Mouse (Mus musculus) c-Kit-positive CD71-positive TER-119-negative erythroid progenitor cells, embryonic 14.5 days (primary cell): ENCODE results near the gene Nutm1.

Source experiments
- DNase-seq: peaks from one replicate; pipeline ENCODE4 v3.0.0-alpha.2; 2013; ENCODE audit warnings: low read depth

Nutm1 gene

DNA sequence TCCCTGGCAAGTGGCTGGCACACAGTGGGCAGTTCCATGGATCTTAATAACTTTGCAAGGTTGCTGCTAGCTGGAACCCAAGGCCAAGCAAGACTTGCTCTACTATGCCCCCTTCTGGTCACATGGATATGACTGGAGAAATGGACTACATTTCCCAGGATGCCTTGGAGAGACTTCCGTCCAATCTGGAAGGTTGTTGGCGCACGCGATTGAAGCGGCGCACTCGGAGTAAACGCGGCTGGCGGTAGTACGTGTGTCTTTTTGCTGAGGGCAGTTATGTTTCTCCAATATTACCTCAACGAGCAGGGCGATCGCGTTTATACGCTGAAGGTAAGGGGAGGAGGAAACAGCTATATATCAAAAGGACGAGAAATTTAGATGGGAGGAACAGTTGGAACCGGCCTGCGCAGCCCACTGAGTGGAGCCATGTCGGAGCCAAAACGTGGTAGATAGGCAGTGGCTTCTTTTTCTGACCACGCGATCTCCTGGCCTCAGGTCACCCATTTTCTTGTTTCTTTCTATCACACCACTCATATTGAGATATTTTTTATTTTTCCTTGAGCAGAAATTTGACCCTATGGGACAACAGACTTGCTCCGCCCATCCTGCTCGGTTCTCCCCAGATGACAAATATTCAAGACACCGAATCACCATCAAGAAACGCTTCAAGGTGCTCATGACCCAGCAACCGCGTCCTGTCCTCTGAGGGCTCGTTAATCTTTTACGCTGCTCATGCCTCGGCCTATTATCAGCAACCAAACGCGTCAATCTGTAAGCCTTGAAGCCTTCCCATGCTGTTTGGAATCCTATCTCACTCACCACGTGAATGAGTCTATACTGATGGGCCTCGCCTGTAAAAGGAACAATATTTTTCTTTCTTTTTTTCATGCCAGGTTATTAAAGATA, 2.9 kb upstream of the Nutm1 start, which contains the start of gene Nop10:
TSS of gene Nop10 (plus strand) at position 179 of the 906 bp plus-strand sequence.
- DNase-seq, result peak; percentile 90

DNA sequence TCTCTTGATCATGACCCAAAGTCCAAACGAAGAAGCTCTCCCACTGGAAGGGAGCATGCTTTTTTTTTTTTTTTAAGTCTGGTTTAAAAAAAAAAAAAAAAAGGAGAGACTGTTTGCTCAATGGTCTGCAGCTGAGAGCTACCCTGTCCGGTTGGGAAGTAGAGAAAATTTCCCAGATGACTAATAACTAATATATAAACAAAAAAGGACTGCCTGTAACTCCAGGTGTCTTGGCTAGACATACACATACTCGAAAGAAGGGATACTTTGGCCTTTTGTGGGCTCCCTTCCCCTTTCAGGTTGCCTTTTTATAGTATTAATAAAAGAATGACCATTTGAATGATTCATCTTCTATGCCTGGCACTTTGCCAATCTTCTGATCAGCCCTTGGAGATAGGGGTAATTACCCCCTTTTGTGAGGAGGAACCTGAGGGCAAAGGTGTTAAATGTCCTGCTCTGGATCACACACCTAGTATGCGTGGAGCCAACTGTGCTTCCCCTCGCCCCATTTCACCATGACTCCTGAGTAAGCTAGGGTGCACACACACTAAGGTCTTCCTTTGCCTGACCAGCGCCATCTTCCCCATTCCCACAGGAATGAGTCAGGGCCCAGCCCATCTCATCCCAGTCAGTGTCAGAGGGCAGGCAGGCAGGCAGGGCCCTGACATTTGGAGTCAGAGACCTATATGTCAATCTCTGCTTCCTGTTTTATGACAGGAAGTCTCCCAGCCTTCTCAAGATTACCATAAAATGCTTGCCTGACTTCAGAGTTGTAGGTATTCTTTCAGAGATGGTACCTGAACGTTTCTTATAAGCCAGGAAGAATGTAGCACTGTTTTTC, 4.2 kb downstream of the Nutm1 start:
- DNase-seq, result no peak

DNA sequence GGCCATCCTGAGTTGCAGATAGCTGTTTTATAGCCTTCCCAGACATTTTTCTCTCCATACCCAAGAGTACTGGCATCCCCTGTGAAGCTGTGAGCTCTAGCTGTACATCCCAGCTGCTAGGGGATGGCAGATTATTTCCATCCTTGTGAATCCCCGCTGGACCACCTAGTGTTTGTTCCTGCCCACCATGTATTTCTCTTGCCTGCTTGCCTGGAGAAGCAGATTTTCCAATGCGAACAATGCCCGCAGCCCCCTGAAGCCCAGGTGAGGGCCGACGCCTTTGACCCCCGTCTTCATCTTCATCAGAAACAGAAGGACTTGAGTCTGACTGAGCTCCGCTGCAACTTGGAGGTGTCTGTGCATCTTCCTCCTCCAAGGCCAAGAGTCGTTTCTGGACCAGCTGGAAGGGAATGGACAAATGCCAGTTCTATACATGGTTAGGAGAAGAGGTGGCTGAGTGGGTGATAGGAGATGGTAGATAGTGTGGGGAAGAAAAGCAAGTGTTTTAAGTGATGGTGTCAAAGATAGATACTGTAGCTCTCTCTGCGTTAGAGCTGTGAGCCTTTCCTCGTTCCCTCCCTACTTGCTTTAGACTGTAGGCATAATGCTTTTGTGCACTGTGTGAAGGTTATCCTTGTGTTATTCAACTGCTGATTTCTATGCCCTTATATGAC, 9.2 kb downstream of the Nutm1 start:
- DNase-seq, result no peak

DNA sequence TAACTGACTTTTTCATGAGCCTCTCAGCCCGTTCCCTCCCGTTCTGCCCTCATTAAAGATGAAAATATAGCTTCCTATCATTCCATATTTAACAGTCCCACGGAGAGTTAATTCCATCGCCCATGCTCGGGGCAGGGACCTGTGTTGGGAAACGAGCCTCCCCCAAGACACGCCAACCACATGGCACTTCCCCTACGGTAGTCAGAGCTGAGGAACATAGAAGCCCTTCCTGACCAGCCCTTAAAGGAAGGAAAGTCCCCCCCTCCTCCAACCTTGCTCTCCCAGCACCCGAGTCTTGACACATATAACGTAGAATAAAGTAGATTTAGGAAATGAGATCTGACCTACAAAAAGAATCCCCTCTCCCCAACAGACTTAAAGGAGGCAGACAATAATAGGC, 11.8 kb downstream of the Nutm1 start:
- DNase-seq, result no peak

DNA sequence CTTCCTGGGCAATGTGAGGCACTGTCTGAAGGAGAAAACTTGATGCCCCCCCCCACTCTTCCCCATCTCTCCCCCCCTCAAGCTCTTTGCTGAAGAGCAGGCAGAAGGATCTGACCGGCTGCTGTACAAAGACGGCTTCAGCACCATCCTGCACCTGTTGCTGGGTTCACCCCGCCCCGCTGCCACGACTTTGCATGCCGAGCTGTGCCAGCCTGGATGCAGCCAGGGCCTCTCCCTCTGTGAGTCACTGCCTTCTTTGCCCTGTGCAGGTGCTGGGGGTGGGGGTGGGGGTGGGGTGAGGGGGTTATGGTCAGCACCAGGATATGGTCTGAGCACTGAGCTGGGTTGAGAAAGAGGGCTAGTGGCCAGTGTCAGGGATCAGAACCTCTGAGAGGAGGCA, 12.9 kb downstream of the Nutm1 start:
- DNase-seq, result no peak

DNA sequence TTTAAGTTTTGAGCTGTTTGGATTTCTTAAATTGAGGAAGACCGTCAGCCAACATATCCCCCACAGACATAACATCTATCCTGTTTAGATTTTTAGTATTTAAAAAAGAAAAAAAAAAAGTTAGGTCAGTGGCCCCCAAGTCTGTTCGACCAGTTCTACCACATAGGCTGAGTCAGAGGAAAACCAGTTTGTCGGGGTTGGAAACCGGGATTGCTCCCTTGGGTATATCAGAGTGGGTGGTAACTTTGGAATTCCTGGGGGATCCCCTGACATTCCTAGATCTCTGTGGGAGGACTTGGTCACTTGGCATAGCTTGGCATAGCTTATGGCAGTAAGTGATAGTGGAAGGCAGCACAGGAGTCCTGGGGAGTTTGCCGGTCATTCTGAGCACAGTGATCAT, 13.8 kb downstream of the Nutm1 start:
- no peak for DNase-seq

DNA sequence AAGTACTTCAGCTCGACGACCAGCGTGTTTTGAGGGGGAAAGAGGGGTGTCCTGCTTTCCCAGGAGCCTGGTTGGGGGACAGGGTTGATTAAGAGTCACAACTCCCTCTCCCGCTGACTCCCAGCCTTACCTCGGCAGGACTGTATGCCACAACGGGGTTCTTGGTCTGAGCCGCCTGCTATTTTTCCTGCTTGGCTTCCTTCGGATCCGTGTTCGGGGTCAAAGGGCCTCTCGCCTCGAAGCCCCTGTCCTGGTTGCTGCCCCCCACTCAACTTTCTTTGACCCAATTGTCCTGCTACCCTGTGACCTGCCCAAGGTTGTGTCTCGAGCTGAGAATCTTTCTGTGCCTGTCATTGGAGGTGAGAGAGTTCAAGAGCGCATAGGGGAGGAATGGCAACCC, 17.3 kb downstream of the Nutm1 start:
- no peak for DNase-seq

DNA sequence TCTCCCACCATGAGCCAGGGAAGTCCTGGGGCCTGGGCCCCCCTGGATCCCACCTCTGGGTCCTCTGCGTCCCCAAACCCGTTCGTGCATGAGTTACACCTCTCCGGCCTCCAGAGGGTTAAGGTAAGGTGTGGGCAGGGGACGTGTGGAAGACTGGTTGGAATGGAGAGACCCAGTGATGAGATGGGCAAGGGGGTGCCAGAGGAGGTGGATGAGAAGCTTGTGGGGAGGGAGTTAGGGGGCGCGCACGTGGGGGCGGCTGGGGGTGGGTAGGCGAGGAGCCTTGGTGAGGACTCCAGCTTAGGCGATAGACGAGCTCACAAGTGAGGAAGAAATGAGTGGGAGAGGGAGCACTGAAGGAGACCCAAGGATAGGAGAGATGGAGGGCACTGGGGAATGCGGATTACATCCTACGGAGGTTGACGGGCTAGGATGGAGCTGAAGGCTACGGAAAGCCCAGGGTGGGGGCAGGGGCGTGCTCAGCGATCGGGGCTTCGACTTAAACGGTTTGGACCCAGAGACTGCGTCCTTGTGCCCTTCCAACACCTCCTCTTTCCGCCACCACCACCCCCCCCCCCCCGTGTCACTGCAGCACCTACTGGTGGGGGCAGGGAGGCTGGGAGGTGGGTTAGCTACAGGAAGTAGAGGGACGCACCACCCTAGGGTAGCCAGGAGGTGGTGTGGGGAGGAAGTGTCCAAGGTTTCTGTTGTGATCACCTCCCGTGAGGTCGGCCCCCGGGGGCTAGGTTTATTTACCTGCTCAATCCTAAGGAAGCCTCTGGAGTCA, 19.0 kb downstream of the Nutm1 start:
- no peak for DNase-seq

DNA sequence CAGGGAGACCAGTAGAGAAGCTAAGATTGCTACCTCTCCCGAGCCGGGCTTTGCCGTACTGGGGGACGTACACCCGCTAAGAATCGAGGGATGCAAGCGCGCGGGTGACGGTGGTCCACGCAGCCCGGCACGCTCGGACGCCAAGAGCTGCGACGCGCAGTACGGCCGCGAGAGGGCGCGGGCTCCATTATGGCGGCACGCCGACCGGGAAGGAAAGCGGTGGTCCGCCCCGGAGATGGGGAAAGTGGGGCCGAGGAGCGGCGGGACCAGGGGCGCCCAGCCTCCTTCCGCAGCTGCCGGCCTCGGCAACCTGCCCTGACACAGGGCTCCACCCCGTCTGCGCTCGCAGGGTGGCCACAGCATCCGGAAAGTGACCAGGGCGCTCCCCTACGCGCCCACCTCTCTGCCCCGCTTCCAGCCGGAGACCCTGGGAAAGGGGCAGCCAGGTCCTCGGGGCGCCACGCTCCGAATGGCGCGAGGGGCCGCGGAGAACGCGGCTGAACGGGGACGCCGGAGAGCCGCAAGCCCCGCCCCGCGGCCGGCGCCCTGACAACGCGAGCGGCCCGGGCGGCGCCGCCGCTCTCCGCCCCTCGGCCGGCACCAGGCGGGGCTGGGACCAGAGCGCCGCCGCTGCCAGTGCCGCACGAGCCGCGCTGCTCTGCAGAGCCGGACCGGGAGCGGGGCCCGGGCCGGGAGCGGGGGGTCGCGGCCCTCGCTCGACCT, 19.7 kb downstream of the Nutm1 start, which contains the start of gene Lpcat4:
TSS of gene Lpcat4 (plus strand) at position 257 of the 723 bp plus-strand sequence.
- peak; percentile 60 for DNase-seq

DNA sequence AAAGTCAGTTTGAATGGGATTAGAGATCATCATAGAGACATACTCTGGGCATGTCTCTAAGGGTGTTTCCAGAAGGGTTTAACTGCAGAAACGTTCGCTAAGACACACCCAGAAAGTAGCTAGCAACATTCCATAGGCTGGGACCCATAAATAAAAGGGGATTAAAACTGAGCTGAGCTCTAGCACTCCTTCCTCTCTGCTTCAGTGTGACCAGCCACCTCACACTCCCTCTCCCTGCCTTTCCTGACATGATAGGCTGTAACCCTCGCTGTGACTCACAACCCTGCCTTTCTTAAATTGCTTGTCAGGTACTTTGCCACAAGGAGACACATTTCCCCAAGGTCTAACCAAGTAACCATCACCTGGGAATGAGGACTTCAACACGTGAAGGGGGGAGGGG, 21.1 kb downstream of the Nutm1 start:
- DNase-seq, result no peak

DNA sequence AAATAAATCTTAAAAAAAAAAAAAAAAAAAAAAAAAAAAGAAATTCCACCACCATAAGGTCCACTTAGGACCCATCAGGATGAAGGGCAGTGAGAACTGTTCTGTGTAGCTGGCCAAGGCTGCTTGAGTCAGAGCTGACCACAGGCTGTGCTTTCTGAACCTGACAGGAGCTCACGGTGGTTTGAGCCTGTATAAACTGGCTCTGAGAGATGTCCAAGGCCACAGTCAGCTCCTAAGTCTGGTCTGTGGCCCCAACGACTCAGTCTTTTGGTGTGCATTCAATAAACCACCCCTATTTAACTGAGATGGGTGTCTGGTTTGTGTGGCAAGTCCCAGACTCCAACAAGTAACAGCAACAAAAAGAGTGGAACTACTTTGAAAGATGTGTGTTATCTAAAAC, 22.5 kb downstream of the Nutm1 start:
- no peak for DNase-seq

DNA sequence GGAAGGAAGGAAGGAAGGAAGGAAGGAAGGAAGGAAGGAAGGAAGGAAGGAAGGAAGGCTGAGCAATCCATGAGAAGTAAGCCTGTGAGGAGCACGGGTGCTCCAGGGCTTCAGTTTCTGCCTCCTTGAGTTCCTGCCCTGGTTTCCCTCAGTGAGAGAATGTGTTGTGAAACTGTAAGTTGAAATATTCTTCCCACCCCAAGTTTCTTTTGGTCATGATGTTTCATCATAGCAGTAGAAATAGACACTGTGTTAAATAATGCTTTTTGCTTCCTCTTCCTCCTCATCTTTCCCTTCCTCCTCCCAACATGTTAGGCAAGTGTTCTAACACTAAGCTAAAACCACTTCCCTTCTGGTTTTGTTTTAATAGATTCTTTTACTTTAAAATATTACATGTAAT, 26.5 kb downstream of the Nutm1 start:
- DNase-seq, result no peak

DNA sequence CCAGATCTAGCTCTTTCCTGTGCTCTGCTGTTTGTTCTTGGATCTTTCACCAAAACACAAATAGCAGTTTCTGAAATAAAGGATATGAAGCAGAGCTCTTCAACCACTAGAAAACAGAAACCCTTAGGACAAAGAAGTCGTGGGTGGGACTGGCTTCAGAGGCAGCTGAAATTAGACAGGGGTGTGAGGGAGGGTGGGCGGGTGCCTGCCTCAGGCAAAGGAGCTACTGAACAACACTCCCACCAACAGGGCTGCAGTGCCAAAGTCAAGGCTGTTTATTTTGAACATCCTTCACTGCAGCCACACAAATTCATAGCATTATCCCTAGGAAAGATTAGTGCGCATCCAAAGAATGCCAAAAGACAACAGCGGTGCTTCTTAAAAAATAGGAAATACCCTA, 34.7 kb downstream of the Nutm1 start:
- no peak for DNase-seq

DNA sequence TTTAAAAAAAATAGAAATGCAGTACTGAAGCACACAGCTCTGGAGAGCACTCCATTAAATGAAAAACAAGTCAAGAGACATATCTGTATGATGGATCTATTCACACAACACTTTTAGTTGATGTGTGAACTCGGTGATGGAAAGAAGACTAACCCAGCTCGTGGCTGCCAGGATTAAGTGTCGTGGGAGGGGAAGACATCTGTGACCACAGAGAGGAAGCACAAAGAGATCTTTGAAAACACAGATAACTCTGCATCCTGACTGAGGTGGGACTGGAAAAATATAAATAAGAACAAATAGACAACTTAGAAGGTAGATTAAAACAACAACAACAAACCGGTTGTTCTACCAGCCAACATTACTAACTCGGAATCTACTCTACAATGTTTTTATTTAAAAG, 36.5 kb downstream of the Nutm1 start:
- DNase-seq, result no peak

DNA sequence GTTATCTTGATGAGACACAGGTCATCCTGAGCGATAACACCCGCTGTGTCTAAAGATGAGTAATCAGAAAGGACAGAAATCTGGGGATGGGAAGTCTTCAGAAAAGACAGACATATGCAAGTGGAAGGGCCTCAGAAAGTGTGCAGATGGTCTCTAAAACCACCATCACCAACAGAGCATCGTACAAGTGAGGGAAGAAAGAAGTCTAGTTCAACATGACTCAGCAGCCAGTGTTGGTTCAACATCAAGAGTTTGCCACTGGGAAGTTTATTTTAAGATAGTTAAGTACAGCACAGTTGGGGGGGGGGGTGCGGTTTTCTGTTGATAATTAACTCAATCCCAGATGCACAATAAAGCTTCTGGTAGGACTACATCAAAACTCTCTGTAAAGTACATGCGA, 38.2 kb downstream of the Nutm1 start:
- no peak for DNase-seq

DNA sequence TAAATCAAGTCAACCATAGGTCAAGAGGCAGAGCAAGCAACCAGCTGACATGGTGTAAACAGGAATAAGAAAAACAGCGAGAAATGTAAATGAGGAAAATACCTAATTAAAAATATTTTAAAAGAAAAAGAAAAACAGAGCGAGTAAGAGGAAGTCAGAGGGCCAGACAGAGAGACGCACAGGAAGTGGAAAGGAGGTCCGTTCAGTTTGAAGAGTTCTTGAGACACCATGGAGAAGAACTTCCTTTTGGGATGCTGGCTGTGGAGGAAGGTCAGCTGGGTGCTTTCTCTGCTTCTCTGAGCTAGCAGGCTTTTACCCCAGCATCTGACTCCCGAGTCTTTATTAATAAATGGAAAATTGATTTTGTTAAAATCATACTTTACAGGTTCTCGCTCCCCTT, 41.5 kb downstream of the Nutm1 start:
- DNase-seq, result no peak

DNA sequence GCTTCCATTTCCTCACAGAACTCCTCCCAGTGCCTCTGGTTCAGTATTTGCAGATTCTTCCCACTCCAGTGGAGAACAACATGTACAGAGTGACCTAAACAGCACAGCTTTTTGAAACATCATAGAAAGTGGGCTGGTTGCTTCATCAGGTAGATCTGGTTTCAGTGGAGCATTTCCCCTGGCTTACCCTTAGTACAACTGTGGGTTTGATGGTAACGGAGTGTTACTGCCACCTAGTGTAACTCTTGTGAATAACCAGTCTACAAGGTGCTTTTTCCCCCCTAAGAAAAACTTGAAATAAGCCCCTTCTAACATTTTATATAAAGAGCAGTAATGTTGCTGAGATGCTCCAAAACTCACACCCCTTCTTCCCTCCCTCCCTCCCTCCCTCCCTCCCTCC, 43.1 kb downstream of the Nutm1 start:
- no peak for DNase-seq

DNA sequence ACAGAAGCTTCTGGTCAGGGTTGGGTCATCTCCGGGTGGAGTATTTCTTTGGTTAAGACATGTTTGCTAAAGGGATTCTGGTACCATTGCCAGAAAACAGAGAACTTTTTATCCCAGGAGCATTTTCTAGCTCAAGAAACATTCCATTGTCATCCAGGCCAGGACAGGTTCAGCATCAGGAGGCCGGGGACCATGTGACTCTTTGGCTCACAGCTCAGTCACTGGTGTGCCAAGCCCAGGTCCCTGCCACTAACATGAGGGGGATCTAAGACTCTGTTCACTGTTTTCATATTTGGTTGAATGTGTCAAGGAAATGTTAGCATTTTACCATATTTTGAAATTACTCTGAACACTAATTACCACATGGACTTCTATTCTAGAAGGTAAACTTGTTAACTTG, 48.4 kb downstream of the Nutm1 start:
- DNase-seq, result no peak

DNA sequence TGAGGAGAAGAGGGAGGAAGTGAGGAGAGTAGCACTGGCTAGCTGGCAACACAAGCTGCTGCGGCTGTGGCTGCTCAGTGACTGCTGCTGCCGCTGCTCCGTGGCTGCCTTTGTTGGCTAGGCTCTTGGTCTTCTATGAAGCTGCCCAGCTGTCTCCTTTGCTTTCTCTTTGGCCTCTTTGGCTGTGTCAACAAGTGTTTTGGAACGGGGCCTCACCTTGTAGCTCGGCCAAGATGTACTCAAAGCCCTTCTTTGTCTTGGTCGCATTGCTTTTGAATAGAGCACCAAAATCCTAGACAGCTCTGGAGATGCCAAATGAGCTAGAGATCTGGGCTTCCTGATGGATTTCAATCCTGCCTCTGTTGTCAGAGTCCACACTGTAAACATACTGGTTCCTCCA, 48.9 kb downstream of the Nutm1 start:
- DNase-seq, result no peak

DNA sequence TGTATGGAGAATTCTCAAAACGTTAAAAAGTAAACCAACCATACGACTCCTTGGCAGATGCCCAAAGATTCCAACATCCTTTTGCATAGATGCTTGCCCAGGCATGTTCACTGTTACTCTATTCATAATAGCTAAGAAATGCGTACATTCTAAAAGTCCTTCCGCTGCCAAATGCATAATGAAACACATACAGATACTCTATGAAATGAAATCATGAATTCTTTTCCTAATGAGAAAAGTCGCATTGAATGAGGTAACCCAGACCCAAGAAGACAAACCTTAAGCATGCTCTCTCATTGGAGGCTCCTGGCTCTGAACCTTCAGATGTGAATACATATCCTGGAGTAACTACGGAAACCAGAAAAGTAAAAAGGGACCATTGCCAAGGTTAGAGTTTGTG, 56.0 kb downstream of the Nutm1 start:
- no peak for DNase-seq
